In the genomic region with DNA sequence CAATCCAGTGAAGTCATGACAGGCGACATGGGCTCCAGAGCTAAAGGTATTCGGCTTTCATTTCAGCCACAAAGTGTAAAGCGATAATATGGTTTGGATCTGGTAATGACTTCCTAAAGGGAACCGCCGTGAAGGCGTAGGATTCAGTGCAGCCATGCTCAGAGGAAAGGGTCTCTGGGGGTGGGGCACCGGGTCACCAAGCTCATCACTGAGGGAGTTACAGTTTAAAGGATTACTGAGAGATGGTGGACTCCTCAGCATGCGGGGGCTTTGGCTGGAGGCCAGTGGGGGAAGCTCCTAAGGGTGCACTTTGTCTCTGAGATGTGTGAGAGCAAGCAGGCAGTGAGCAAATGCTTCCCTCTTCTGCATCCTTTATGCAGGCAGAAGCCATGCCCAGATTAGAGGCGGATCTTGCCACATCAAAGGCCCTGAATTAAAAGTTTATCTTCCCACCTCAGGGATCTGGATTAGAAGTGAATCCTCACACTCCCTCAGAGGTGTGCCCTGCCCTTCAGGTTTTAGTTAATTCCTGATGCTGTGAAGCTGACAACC, we compare ENCODE assay signal across 19 mouse cellular contexts.
DNase-seq lines count a peak whose midpoint lies in the region; ATAC-seq and TF ChIP-seq lines count a peak whose summit lies in the region.
"Had no signal": no experiment of that assay in that cellular context is flagged by ENCODE, and none has a peak within 500 bp of the region (broad histone marks: within the 10 kb centered on the region; RNA-seq: fewer than 3 reads in every experiment).

No protein-coding gene starts in this region.

- no peaks in the 10 kb centered on the region; the same call in 1 of the 2 replicates for H3K36me3 ChIP-seq in forebrain, embryonic 11.5 days (ENCODE audit: control insufficient read depth, insufficient read depth, low read length)
- 0 out of 2 replicates have a peak, but pooled peaks cover 2% of the 10 kb centered on the region for H3K36me3 ChIP-seq in forebrain, embryonic 10.5 days (replicated peaks)
- no peaks in the 10 kb centered on the region for H3K36me3 ChIP-seq in hindbrain, embryonic 14.5 days (replicated peaks; ENCODE audit: control insufficient read depth, insufficient read depth)
- H3K36me3 ChIP-seq in midbrain, postnatal 0 days (ENCODE audit: insufficient read depth, low read length): no peaks in the 10 kb centered on the region
- H3K36me3 ChIP-seq in intestine, embryonic 15.5 days: no peaks in the 10 kb centered on the region
- H3K36me3 ChIP-seq: G1E; liver, embryonic 15.5 days had no signal

- 73% methylated on average over 9 of the region's 9 CpGs for WGBS in forebrain, embryonic 11.5 days
- 69% methylated on average over 9 of the region's 9 CpGs for WGBS in forebrain, embryonic 10.5 days
- WGBS in hindbrain, embryonic 14.5 days: 63% methylated on average over 9 of the region's 9 CpGs
- WGBS in midbrain, postnatal 0 days: 38% methylated on average over 9 of the region's 9 CpGs
- 74% methylated on average over 9 of the region's 9 CpGs for WGBS in intestine, embryonic 15.5 days

- no peak overlapping the region for H3K27ac ChIP-seq in forebrain, embryonic 11.5 days (ENCODE audit: low read depth, low read length)
- no peak overlapping the region for H3K27ac ChIP-seq in forebrain, embryonic 10.5 days
- H3K27ac ChIP-seq in hindbrain, embryonic 14.5 days: no peak overlapping the region
- H3K27ac ChIP-seq in midbrain, postnatal 0 days (ENCODE audit: low read depth, low read length): no peak overlapping the region
- H3K27ac ChIP-seq in intestine, embryonic 15.5 days: no peak overlapping the region
- H3K27ac ChIP-seq: embryonic facial prominence, embryonic 13.5 days; limb, embryonic 15.5 days; liver, embryonic 15.5 days had no signal

- H3K4me1 ChIP-seq in forebrain, embryonic 11.5 days (replicated peaks; ENCODE audit: control insufficient read depth, insufficient read depth, low read length): no peaks in the 10 kb centered on the region
- H3K4me1 ChIP-seq in forebrain, embryonic 10.5 days: peaks cover 6% of the 10 kb centered on the region
- peaks cover 8% of the 10 kb centered on the region; the same call in 1 of the 2 replicates for H3K4me1 ChIP-seq in hindbrain, embryonic 14.5 days (replicated peaks; ENCODE audit: control insufficient read depth, insufficient read depth, low read length)
- no peaks in the 10 kb centered on the region for H3K4me1 ChIP-seq in midbrain, postnatal 0 days (ENCODE audit: insufficient read depth, low read length)
- no peaks in the 10 kb centered on the region for H3K4me1 ChIP-seq in intestine, embryonic 15.5 days (replicated peaks)
- H3K4me1 ChIP-seq: limb, embryonic 15.5 days; liver, embryonic 15.5 days had no signal

- no peak overlapping the region for H3K4me3 ChIP-seq in forebrain, embryonic 11.5 days (ENCODE audit: low read depth, low read length)
- no peak overlapping the region for H3K4me3 ChIP-seq in forebrain, embryonic 10.5 days
- H3K4me3 ChIP-seq in hindbrain, embryonic 14.5 days (replicated peaks; ENCODE audit: low read length): no peak overlapping the region
- no peak overlapping the region for H3K4me3 ChIP-seq in midbrain, postnatal 0 days (ENCODE audit: low read depth, low read length)
- H3K4me3 ChIP-seq in intestine, embryonic 15.5 days (replicated peaks): no peak overlapping the region
- H3K4me3 ChIP-seq: embryonic facial prominence, embryonic 13.5 days; heart, embryonic 12.5 days; limb, embryonic 15.5 days; liver, embryonic 15.5 days had no signal

- H3K4me2 ChIP-seq in forebrain, embryonic 11.5 days (ENCODE audit: low read depth, low read length, severe bottlenecking): no peak overlapping the region
- no peak overlapping the region for H3K4me2 ChIP-seq in hindbrain, embryonic 14.5 days (replicated peaks)
- H3K4me2 ChIP-seq in midbrain, postnatal 0 days (ENCODE audit: low read depth, low read length, poor library complexity, severe bottlenecking): no peak overlapping the region
- no peak overlapping the region for H3K4me2 ChIP-seq in intestine, embryonic 15.5 days (replicated peaks)
- H3K4me2 ChIP-seq: embryonic facial prominence, embryonic 13.5 days; heart, embryonic 12.5 days; limb, embryonic 15.5 days; liver, embryonic 15.5 days had no signal

- intact Hi-C loops in left cerebral cortex, postnatal 4 days (cut with DNase I): no loop called here

- no peaks in the 10 kb centered on the region for H3K9me3 ChIP-seq in forebrain, embryonic 11.5 days (ENCODE audit: control insufficient read depth, low read length)
- H3K9me3 ChIP-seq in forebrain, embryonic 10.5 days: no peaks in the 10 kb centered on the region
- H3K9me3 ChIP-seq in hindbrain, embryonic 14.5 days (ENCODE audit: control insufficient read depth, low read length): no peaks in the 10 kb centered on the region
- H3K9me3 ChIP-seq in midbrain, postnatal 0 days (ENCODE audit: low read length): no peaks in the 10 kb centered on the region
- no peaks in the 10 kb centered on the region for H3K9me3 ChIP-seq in intestine, embryonic 15.5 days
- H3K9me3 ChIP-seq: embryonic facial prominence, embryonic 13.5 days; heart, embryonic 12.5 days; limb, embryonic 15.5 days; liver, embryonic 15.5 days had no signal

- TF ChIP-seq CTCF in midbrain, postnatal 0 days (IDR thresholded peaks at IDR 0.05): no peak

- H3K9ac ChIP-seq in forebrain, embryonic 11.5 days (ENCODE audit: low read length): no peak overlapping the region
- no peak overlapping the region; the same call in 1 of the 2 replicates for H3K9ac ChIP-seq in hindbrain, embryonic 14.5 days
- no peak overlapping the region for H3K9ac ChIP-seq in midbrain, postnatal 0 days (replicated peaks; ENCODE audit: low read length, poor library complexity, severe bottlenecking)
- H3K9ac ChIP-seq in intestine, embryonic 15.5 days: no peak overlapping the region
- H3K9ac ChIP-seq: embryonic facial prominence, embryonic 13.5 days; heart, embryonic 12.5 days; limb, embryonic 15.5 days; liver, embryonic 15.5 days had no signal

- no peak for ATAC-seq in forebrain, embryonic 11.5 days (replicated peaks; ENCODE audit: low FRiP score)
- 0 out of 2 replicates have a peak, but pooled peaks have one; percentile 49 for ATAC-seq in hindbrain, embryonic 14.5 days (ENCODE audit: low FRiP score)
- ATAC-seq in midbrain, postnatal 0 days (ENCODE audit: low FRiP score): 0 out of 2 replicates have a peak, but pooled peaks have one; percentile 16
- no peak for ATAC-seq in intestine, embryonic 15.5 days
- ATAC-seq: activated CD4-positive, CD25-positive, alpha-beta regulatory T cell, adult 4 months; forebrain, embryonic 16.5 days; intestine, embryonic 16.5 days; lung, postnatal 0 days had no signal

- DNase-seq in forebrain, embryonic 11.5 days (ENCODE audit: low spot score): peak; percentile 46
- DNase-seq in forebrain, embryonic 10.5 days (ENCODE audit: extremely low spot score, low spot score): no peak
- DNase-seq in left cerebral cortex, postnatal 4 days: peak; percentile 12
- DNase-seq in left cerebral cortex, adult 9 months (ENCODE audit: low spot score in 2 of 2): no peak
- no peak for DNase-seq in hindbrain, embryonic 14.5 days (ENCODE audit: low spot score)
- DNase-seq in midbrain, postnatal 0 days (ENCODE audit: low spot score): no peak
- DNase-seq: adrenal gland, postnatal 10 days; cerebellum, adult 11 months; cerebellum, postnatal 14 days had no signal

- no peaks in the 10 kb centered on the region for H3K27me3 ChIP-seq in forebrain, embryonic 11.5 days (ENCODE audit: control insufficient read depth, insufficient read depth, low read length)
- H3K27me3 ChIP-seq in forebrain, embryonic 10.5 days (ENCODE audit: poor library complexity, severe bottlenecking): no peaks in the 10 kb centered on the region
- H3K27me3 ChIP-seq in hindbrain, embryonic 14.5 days (ENCODE audit: control insufficient read depth, insufficient read depth, low read length): no peaks in the 10 kb centered on the region
- H3K27me3 ChIP-seq in midbrain, postnatal 0 days (ENCODE audit: insufficient read depth, low read length): no peaks in the 10 kb centered on the region
- H3K27me3 ChIP-seq in intestine, embryonic 15.5 days (replicated peaks): no peaks in the 10 kb centered on the region
- H3K27me3 ChIP-seq: embryonic facial prominence, embryonic 13.5 days; heart, embryonic 12.5 days; limb, embryonic 15.5 days; liver, embryonic 15.5 days had no signal

Comparison
In these comparisons a context has a peak if more than half of its experiments do, and no peak if none do; other contexts are left out.
1. DNase-seq: peak in forebrain, embryonic 11.5 days (single experiment) and left cerebral cortex, postnatal 4 days (single experiment); none in forebrain, embryonic 10.5 days (single experiment), left cerebral cortex, adult 9 months (0 of 2), hindbrain, embryonic 14.5 days (single experiment) and midbrain, postnatal 0 days (single experiment).
2. ATAC-seq: peak in hindbrain, embryonic 14.5 days (single experiment) and midbrain, postnatal 0 days (single experiment); none in forebrain, embryonic 11.5 days (single experiment) and intestine, embryonic 15.5 days (single experiment).